Mouse (Mus musculus) olfactory bulb, adult 2 months (tissue): ENCODE measurements around the gene Fgfr2.

ENCODE experiments used
- CTCF ChIP-seq: fragments of 200-500 bp; IDR thresholded peaks from 2 replicates; pipeline ENCODE4 v1.5.1; 2012; ENCODE audit warnings: low read depth, mild to moderate bottlenecking, low read length, moderate library complexity; ENCODE audit not compliant: insufficient read depth
- POLR2A ChIP-seq: fragments of 200-500 bp; IDR thresholded peaks from 2 replicates; pipeline ENCODE4 v1.6.1; 2012; ENCODE audit warnings: mild to moderate bottlenecking, low read depth, low read length, moderate library complexity; ENCODE audit not compliant: insufficient read depth

- TF ChIP-seq POLR2A (no peak), CTCF (no peak)
Measured at GRCm38 (mm10) chr7:130678414-130678813, 2444.7 kb downstream of the Fgfr2 start.
